Mouse (Mus musculus) cortical plate, adult 2 months (tissue): ENCODE measurements around the gene Cdc42bpa.

ENCODE experiments used
- CTCF ChIP-seq: fragments of 200-500 bp; IDR thresholded peaks from 2 replicates; pipeline ENCODE4 v1.5.1; 2011; ENCODE audit warnings: mild to moderate bottlenecking, control low read depth, low read length; ENCODE audit not compliant: insufficient read depth; ENCODE audit errors: extremely low read depth
- POLR2A ChIP-seq: fragments of 200-500 bp; IDR thresholded peaks from 2 replicates; pipeline ENCODE4 v1.6.1; 2011; ENCODE audit warnings: mild to moderate bottlenecking, low read length, control low read depth; ENCODE audit not compliant: insufficient read depth; ENCODE audit errors: extremely low read depth

GRCm38 (mm10) chr1:180186371-180186770, 226.1 kb downstream of the Cdc42bpa start:
- TF ChIP-seq CTCF (no peak), POLR2A (no peak)
